Mouse (Mus musculus) forebrain, embryonic 14.5 days (tissue): Measurements from ENCODE around the gene Tmem135. TPM values are rescaled to one million over a fixed set of nuclear protein-coding genes. Genes with fewer than 3 reads are reported as not detected.
A peak's percentile ranks its signal among the peaks of the same experiment; 100 is the strongest.

Experiments used
- ATAC-seq: fragments of 200-750 bp; cut with Nextera tagmentation; 2 replicates; pipeline ENCODE4 v1.8.0; 2017; ENCODE audit warnings: mild to moderate bottlenecking, moderate library complexity
- DNase-seq: peaks from one replicate; pipeline ENCODE4 v3.0.0-alpha.2; 2015; ENCODE audit warnings: low spot score
- H3K27ac ChIP-seq: fragments of 300-500 bp; sonication (generic); 2 replicates; pipeline ENCODE4 v1.5.1; 2014; ENCODE audit warnings: low read depth, mild to moderate bottlenecking, control low read depth, low read length, moderate library complexity
- H3K27me3 ChIP-seq: fragments of 300-500 bp; sonication (generic); replicated peaks from 2 replicates; pipeline ENCODE4 v1.6.1; 2014; ENCODE audit warnings: low read length, control low read depth, mixed read lengths; ENCODE audit not compliant: control insufficient read depth, insufficient read depth
- H3K36me3 ChIP-seq: fragments of 300-500 bp; sonication (generic); 2 replicates; pipeline ENCODE4 v1.6.1; 2014; ENCODE audit warnings: low read length, control low read depth; ENCODE audit not compliant: control insufficient read depth, insufficient read depth
- H3K4me1 ChIP-seq: fragments of 300-500 bp; sonication (generic); 2 replicates; pipeline ENCODE4 v1.6.1; 2014; ENCODE audit warnings: antibody characterized with exemption, low read length, control low read depth; ENCODE audit not compliant: control insufficient read depth, insufficient read depth
- H3K4me2 ChIP-seq: fragments of 300-500 bp; sonication (generic); 2 replicates; pipeline ENCODE4 v1.6.1; 2014; ENCODE audit warnings: mild to moderate bottlenecking, control low read depth, low read length
- H3K4me3 ChIP-seq: fragments of 300-500 bp; sonication (generic); 2 replicates; pipeline ENCODE4 v1.5.1; 2014; ENCODE audit warnings: low read depth, low read length, control low read depth
- H3K9ac ChIP-seq: fragments of 300-500 bp; sonication (generic); 2 replicates; pipeline ENCODE4 v1.6.1; 2014; ENCODE audit warnings: mild to moderate bottlenecking, low read length, control low read depth, moderate library complexity
- H3K9me3 ChIP-seq: fragments of 300-500 bp; sonication (generic); replicated peaks from 2 replicates; pipeline ENCODE4 v1.6.1; 2016; ENCODE audit warnings: low read length, control low read depth, mixed read lengths; ENCODE audit not compliant: control insufficient read depth
- WGBS: fragments of 180-500 bp; shearing (Covaris S2); extraction: QIAGEN DNeasy Blood & Tissue Kit; methylation state at CpG from one replicate; pipeline ENCODE4 v1.1.7; 2014; 5-methylcytosine and 5-hydroxymethylcytosine counted together
- polyA plus RNA-seq: library from polyadenylated mRNA; unstranded; fragments of >200 nt; fragmentation: Nextera tagmentation; extraction: Ambion mirVana; gene quantifications from 2 replicates; pipeline ENCODE4 v1.2.1, GENCODE M21; 2014

Tmem135 gene
- polyA plus RNA-seq, 1 experiment from 2014 or later = 16.2 TPM

GRCm38 (mm10) chr7:89201954-89202353, 202.1 kb downstream of the Tmem135 start:
- no peak overlapping the region for H3K9ac ChIP-seq
- H3K27me3 ChIP-seq = no peaks in the 10 kb centered on the region
- no peaks in the 10 kb centered on the region for H3K36me3 ChIP-seq
- H3K4me2 ChIP-seq = no peak overlapping the region
- H3K4me1 ChIP-seq = no peaks in the 10 kb centered on the region
- no peak overlapping the region for H3K27ac ChIP-seq
- no peaks in the 10 kb centered on the region for H3K9me3 ChIP-seq
- DNase-seq (no peak), ATAC-seq (no peak)
- H3K4me3 ChIP-seq = no peak overlapping the region

DNA sequence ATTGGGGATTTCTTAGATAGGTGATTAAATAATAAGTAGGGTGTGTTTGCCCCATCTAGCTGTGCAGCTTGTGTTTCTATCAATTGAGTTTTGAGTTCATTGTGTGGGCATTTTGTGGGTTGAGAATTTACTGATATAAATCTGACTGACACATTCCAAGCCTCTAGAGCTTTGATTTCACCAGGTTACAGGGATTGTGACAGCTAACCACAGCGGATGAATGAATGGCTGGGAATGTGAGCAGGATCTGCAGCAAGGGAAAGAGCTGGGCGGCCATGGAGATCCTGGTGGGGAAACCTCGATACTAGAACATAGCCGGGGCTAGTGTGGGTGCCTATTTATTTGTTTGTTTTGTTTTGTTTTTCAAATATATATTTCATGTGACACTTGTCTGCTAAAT, 205.5 kb downstream of the Tmem135 start:
- H3K27ac ChIP-seq = no peak overlapping the region

GRCm38 (mm10) chr7:89193459-89193858, 210.6 kb downstream of the Tmem135 start:
- H3K27me3 ChIP-seq = no peaks in the 10 kb centered on the region
- no peak overlapping the region for H3K27ac ChIP-seq
- WGBS = 85% methylated on average over 5 of the region's 5 CpGs
- H3K4me3 ChIP-seq = no peak overlapping the region
- H3K4me2 ChIP-seq = no peak overlapping the region
- no peaks in the 10 kb centered on the region for H3K4me1 ChIP-seq
- no peaks in the 10 kb centered on the region for H3K36me3 ChIP-seq
- ATAC-seq (no peak), DNase-seq (no peak)
- H3K9ac ChIP-seq = no peak overlapping the region
- no peaks in the 10 kb centered on the region for H3K9me3 ChIP-seq

More for the DNA sequence above, 205.5 kb downstream of the Tmem135 start:
- Histone ChIP-seq H3K9me3 (no peaks in the 10 kb centered on the region), H3K9ac (no peak overlapping the region), H3K36me3 (no peaks in the 10 kb centered on the region), H3K4me1 (no peaks in the 10 kb centered on the region), H3K27me3 (no peaks in the 10 kb centered on the region), H3K4me2 (no peak overlapping the region), H3K4me3 (no peak overlapping the region)
- DNase-seq = no peak
- 88% methylated on average over 4 of the region's 4 CpGs for WGBS
- ATAC-seq = no peak

GRCm38 (mm10) chr7:89183928-89184327, 220.1 kb downstream of the Tmem135 start:
- no peak overlapping the region for H3K4me3 ChIP-seq
- 82% methylated on average over 4 of the region's 4 CpGs for WGBS
- H3K36me3 ChIP-seq = no peaks in the 10 kb centered on the region
- no peak overlapping the region for H3K27ac ChIP-seq
- H3K27me3 ChIP-seq = no peaks in the 10 kb centered on the region
- no peaks in the 10 kb centered on the region for H3K4me1 ChIP-seq
- H3K9ac ChIP-seq = no peak overlapping the region
- ATAC-seq (no peak), DNase-seq (no peak)
- H3K9me3 ChIP-seq = no peaks in the 10 kb centered on the region
- no peak overlapping the region for H3K4me2 ChIP-seq

DNA sequence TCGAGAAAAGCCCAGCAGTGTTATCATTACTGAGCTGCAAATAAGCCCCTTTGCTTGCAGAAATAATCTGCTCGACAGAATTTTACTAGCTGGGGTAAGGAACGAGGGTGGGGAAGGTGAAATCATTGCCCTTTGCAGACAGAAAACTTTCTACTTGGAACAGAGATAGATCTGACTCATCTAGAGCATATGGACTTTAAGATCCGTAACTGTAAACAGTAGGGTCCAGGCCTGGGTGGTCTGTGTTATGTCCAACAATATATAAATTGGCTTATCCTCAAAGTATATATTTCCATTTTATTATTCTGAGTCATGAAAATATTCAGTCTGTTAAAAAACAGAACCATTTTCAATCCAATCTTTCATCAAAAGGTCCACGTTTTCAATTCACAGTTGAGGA, 221.1 kb downstream of the Tmem135 start:
- H3K9me3 ChIP-seq = no peaks in the 10 kb centered on the region
- no peak overlapping the region for H3K27ac ChIP-seq
- ATAC-seq (no peak), DNase-seq (no peak)
- H3K36me3 ChIP-seq = no peaks in the 10 kb centered on the region
- H3K9ac ChIP-seq = no peak overlapping the region
- H3K27me3 ChIP-seq = no peaks in the 10 kb centered on the region
- 87% methylated on average over 5 of the region's 5 CpGs for WGBS
- no peak overlapping the region for H3K4me3 ChIP-seq
- H3K4me1 ChIP-seq = no peaks in the 10 kb centered on the region
- no peak overlapping the region for H3K4me2 ChIP-seq

DNA sequence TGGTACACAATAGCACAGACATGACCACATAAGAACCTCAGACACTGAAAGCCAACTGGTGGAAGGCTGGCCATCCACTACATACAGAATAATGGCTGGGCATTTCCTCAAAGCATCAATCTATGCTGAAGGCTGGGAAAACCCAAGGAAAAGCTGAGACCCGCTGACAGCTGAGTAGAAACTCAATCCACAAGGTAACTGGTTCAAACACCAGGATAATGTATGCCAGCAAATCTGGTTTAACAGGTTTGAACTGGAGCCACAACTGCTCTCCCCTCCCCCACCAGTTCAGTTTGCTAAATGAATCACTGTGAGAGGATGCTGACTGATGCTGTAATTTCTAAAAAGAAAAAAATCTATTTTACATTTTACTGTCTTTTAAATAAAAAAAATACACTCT, 222.7 kb downstream of the Tmem135 start:
- H3K9ac ChIP-seq = no peak overlapping the region
- H3K27me3 ChIP-seq = no peaks in the 10 kb centered on the region
- no peak overlapping the region for H3K4me3 ChIP-seq
- WGBS = 47% methylated on average over 1 of the region's 1 CpGs
- no peaks in the 10 kb centered on the region for H3K9me3 ChIP-seq
- ATAC-seq (no peak), DNase-seq (peak; percentile 10)
- H3K4me2 ChIP-seq = no peak overlapping the region
- no peaks in the 10 kb centered on the region for H3K4me1 ChIP-seq
- no peak overlapping the region for H3K27ac ChIP-seq
- H3K36me3 ChIP-seq = no peaks in the 10 kb centered on the region

DNA sequence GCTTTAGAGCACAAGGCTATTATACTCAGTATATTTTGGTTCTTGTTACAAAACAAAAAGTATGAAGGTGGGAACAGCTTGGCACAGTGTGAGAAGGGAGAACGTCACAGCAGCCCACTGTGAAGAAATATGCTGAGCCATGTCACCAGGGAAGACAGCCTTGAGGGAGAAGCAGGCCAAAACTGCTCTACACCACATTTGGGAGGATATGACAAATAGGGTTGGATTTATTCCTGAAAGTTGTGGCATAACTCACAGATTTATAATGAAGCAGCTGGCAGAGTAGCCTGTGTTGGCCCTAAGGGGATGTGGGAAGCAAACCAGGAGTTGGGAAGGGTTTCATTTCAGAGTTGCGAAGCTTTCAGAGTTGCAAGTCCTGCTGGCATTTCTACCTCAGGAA, 225.4 kb downstream of the Tmem135 start:
- Histone ChIP-seq H3K9ac (no peak overlapping the region), H3K4me2 (no peak overlapping the region), H3K9me3 (no peaks in the 10 kb centered on the region), H3K27me3 (no peaks in the 10 kb centered on the region), H3K4me3 (no peak overlapping the region), H3K36me3 (no peaks in the 10 kb centered on the region), H3K4me1 (no peaks in the 10 kb centered on the region), H3K27ac (no peak overlapping the region)
- 83% methylated on average over 2 of the region's 2 CpGs for WGBS
- no peak for ATAC-seq
- no peak for DNase-seq

DNA sequence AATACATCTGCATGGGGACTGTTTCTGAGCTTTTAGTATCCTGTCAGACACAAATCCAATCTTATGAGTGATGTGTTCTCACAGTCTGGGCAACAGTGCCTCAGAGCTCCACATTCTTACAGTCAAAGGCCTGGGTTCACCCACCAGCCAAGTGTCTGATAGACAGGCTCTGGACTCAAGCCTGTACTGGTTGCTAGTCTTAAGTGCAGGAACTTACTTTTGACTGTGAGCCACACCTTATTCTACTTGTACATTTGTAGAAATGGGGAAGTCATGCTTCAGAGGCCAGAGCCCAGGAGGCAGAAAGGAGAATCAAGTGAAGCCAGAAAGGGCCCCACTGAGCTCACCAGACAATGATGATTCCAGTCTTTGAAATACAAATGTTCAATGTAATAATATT, 226.1 kb downstream of the Tmem135 start:
- Histone ChIP-seq H3K27me3 (no peaks in the 10 kb centered on the region), H3K4me1 (no peaks in the 10 kb centered on the region), H3K9me3 (no peaks in the 10 kb centered on the region), H3K4me3 (no peak overlapping the region), H3K9ac (no peak overlapping the region), H3K4me2 (no peak overlapping the region), H3K36me3 (no peaks in the 10 kb centered on the region), H3K27ac (no peak overlapping the region)
- DNase-seq = no peak
- ATAC-seq = no peak

DNA sequence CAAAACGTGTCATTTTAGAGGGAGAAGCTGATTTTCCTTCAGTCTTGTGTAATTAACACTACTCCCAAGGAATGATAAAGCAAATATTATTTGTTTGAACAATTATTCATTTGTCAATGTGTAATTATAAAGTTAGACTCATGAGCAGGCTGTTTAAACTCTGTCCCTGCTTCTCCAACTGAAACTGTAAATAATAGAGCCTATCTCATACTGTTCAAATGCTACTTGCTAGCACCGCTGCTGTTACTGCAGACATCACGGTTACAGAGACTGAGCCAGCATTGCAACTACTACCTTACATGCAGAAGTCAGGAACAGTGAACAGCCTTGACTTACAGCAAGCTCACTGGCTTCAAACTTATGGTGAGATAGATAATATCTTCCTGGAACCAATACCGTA, 229.6 kb downstream of the Tmem135 start:
- ATAC-seq (no peak), DNase-seq (no peak)
- no peak overlapping the region for H3K27ac ChIP-seq
- no peak overlapping the region for H3K4me3 ChIP-seq
- H3K9ac ChIP-seq = no peak overlapping the region
- H3K9me3 ChIP-seq = no peaks in the 10 kb centered on the region
- no peak overlapping the region for H3K4me2 ChIP-seq
- H3K4me1 ChIP-seq = no peaks in the 10 kb centered on the region
- no peaks in the 10 kb centered on the region for H3K36me3 ChIP-seq
- H3K27me3 ChIP-seq = no peaks in the 10 kb centered on the region
- WGBS = 83% methylated on average over 4 of the region's 4 CpGs

DNA sequence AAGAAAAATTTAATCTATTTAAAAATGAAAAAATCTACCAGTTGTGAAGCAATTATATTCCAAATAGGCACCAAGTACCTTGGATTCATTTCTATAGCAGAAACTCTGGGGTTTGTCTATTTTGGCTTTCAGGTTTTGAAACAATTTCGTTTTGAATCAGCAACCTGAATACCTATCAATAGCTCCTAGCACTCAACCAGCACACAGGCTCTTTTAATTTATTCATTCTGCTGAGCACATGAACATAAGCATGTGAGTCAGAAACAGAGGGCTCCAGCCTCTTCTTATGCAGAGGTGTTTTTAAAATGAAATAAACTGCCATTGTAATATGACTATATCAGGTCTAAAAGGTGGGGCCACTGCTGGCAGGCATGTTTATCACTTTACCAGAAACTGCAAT, 231.0 kb downstream of the Tmem135 start:
- WGBS = 58% methylated on average over 1 of the region's 1 CpGs
- no peaks in the 10 kb centered on the region for H3K27me3 ChIP-seq
- no peak overlapping the region for H3K4me2 ChIP-seq
- ATAC-seq (no peak), DNase-seq (no peak)
- no peaks in the 10 kb centered on the region for H3K4me1 ChIP-seq
- H3K27ac ChIP-seq = no peak overlapping the region
- H3K9me3 ChIP-seq = no peaks in the 10 kb centered on the region
- no peaks in the 10 kb centered on the region for H3K36me3 ChIP-seq
- H3K9ac ChIP-seq = no peak overlapping the region
- no peak overlapping the region for H3K4me3 ChIP-seq
